In genomic region chr4:141863726-141864280, GRCm38 (mm10) we compare ENCODE assay signal across 21 mouse cellular contexts. TPM values are rescaled to one million over a fixed set of nuclear protein-coding genes. Genes with fewer than 3 reads are reported as not detected.
DNase-seq lines count a peak whose midpoint lies in the region; ATAC-seq and TF ChIP-seq lines count a peak whose summit lies in the region.
"Had no signal": no experiment of that assay in that cellular context is flagged by ENCODE, and none has a peak within 500 bp of the region (broad histone marks: within the 10 kb centered on the region; RNA-seq: fewer than 3 reads in every experiment).

No protein-coding gene starts in this region.

- H3K27ac ChIP-seq in layer of hippocampus, adult 2 months, result peak overlapping the region; percentile 23; the same call in 1 of the 2 replicates
- peak overlapping the region; percentile 55 for H3K27ac ChIP-seq in intestine, postnatal 0 days (ENCODE audit: low read depth, low read length)
- H3K27ac ChIP-seq: embryonic facial prominence, embryonic 13.5 days; forebrain, embryonic 10.5 days; kidney, embryonic 15.5 days; lung, embryonic 15.5 days had no signal

- no peak overlapping the region for H3K9ac ChIP-seq in intestine, postnatal 0 days (ENCODE audit: low read depth, low read length)
- H3K9ac ChIP-seq: kidney, embryonic 15.5 days; lung, embryonic 15.5 days had no signal

- H3K4me3 ChIP-seq in layer of hippocampus, adult 2 months, result no peak overlapping the region
- no peak overlapping the region for H3K4me3 ChIP-seq in intestine, postnatal 0 days (ENCODE audit: low read depth, low read length)
- H3K4me3 ChIP-seq: embryonic facial prominence, embryonic 13.5 days; forebrain, embryonic 10.5 days; kidney, embryonic 15.5 days; lung, embryonic 15.5 days had no signal

- ATAC-seq in intestine, postnatal 0 days, result no peak
- ATAC-seq in erythroid progenitor cell, adult 5-6 weeks (replicated peaks; ENCODE audit: low FRiP score, poor library complexity, severe bottlenecking), result no peak
- ATAC-seq in monocyte, adult 5-6 weeks (replicated peaks; ENCODE audit: insufficient number of reproducible peaks, low FRiP score, low TSS enrichment, poor library complexity, severe bottlenecking), result no peak
- ATAC-seq: midbrain, embryonic 16.5 days; Patski had no signal

- H3K4me2 ChIP-seq in intestine, postnatal 0 days (replicated peaks; ENCODE audit: low read depth), result no peak overlapping the region
- H3K4me2 ChIP-seq: embryonic facial prominence, embryonic 13.5 days; kidney, embryonic 15.5 days; liver, embryonic 11.5 days; lung, embryonic 15.5 days had no signal

- intact Hi-C loops in heart, postnatal 14 days (cut with DNase I), result no loop called here

- peak; percentile 91 for DNase-seq in heart, adult 11 months
- DNase-seq in heart, postnatal 14 days, result no peak
- no peak for DNase-seq in layer of hippocampus, adult 2 months (ENCODE audit: low spot score in 2 of 2)
- DNase-seq in layer of hippocampus, adult 9-11 months, result no peak
- DNase-seq in T-cell, adult 2 months (ENCODE audit: low spot score), result peak; percentile 12
- DNase-seq: cerebellum, postnatal 25 days had no signal

- H3K9me3 ChIP-seq in intestine, postnatal 0 days (ENCODE audit: control insufficient read depth), result no peaks in the 10 kb centered on the region
- H3K9me3 ChIP-seq: embryonic facial prominence, embryonic 13.5 days; forebrain, embryonic 10.5 days; kidney, embryonic 15.5 days; lung, embryonic 15.5 days had no signal

- TF ChIP-seq CTCF in layer of hippocampus, adult 2 months (conservative IDR thresholded peaks at IDR 0.05), result no peak
- TF ChIP-seq CTCF in intestine, postnatal 0 days (IDR thresholded peaks at IDR 0.05; ENCODE audit: low read depth), result no peak

- no peaks in the 10 kb centered on the region for H3K27me3 ChIP-seq in intestine, postnatal 0 days (replicated peaks; ENCODE audit: control insufficient read depth, insufficient read depth, low read length)
- H3K27me3 ChIP-seq: embryonic facial prominence, embryonic 13.5 days; kidney, embryonic 15.5 days; lung, embryonic 15.5 days; Patski had no signal

- H3K36me3 ChIP-seq in intestine, postnatal 0 days (ENCODE audit: control insufficient read depth, insufficient read depth), result peaks cover 31% of the 10 kb centered on the region

- peaks cover 12% of the 10 kb centered on the region; the same call in 1 of the 2 replicates for H3K4me1 ChIP-seq in intestine, postnatal 0 days (replicated peaks; ENCODE audit: control insufficient read depth, insufficient read depth, low read length)

- WGBS in intestine, postnatal 0 days, result 76% methylated on average over 7 of the region's 7 CpGs

RNA-seq across cellular contexts. Expression of gene Efhd2, which starts 10.9 kb away (rescaled TPM):
- 10 to 100 TPM; 22.1 to 22.6 TPM for total RNA-seq in heart, postnatal 14 days (2021)
- total RNA-seq in layer of hippocampus, adult 2 months (2021), result 100 to 1,000 TPM; 139 to 140 TPM
- polyA plus RNA-seq in intestine, postnatal 0 days (2015; fragmentation: Nextera tagmentation; extraction: Ambion mirVana), result 173 and 181 TPM in 2 replicates
- 18.7 and 21.8 TPM in 2 replicates for total RNA-seq in erythroid progenitor cell, adult 5-6 weeks (2015; ENCODE audit: low replicate concordance)
- 11.4 and 18.8 TPM in 2 replicates for total RNA-seq in erythroid progenitor cell, adult 5-6 weeks (2017; ENCODE audit: low replicate concordance)
- total RNA-seq in monocyte, adult 5-6 weeks (2017), result 190 to 273 TPM (median 198 TPM) in 3 replicates

RNA-seq across cellular contexts. Expression of gene Ctrc, which starts 17.6 kb away (rescaled TPM):
- total RNA-seq in heart, postnatal 14 days (2021), result not detected
- total RNA-seq in layer of hippocampus, adult 2 months (2021), result not detected
- polyA plus RNA-seq in intestine, postnatal 0 days (2015; fragmentation: Nextera tagmentation; extraction: Ambion mirVana), result not detected in 2 replicates
- not detected in 2 replicates for total RNA-seq in erythroid progenitor cell, adult 5-6 weeks (2015; ENCODE audit: low replicate concordance)
- total RNA-seq in erythroid progenitor cell, adult 5-6 weeks (2017; ENCODE audit: low replicate concordance), result not detected in 2 replicates
- total RNA-seq in monocyte, adult 5-6 weeks (2017), result not detected in 3 replicates
- total RNA-seq: gastrocnemius, postnatal 4 days; layer of hippocampus, adult 18-20 months; left cerebral cortex, postnatal 14 days had no signal
- polyA plus RNA-seq: embryonic facial prominence, embryonic 13.5 days; forebrain, embryonic 10.5 days; frontal cortex, adult 2 months; kidney, embryonic 15.5 days; liver, embryonic 11.5 days; lung, embryonic 15.5 days; midbrain, embryonic 16.5 days; neural tube, embryonic 14.5 days; Patski had no signal

RNA-seq across cellular contexts. Expression of gene Cela2a, which starts 37.8 kb away (rescaled TPM):
- not detected for total RNA-seq in heart, postnatal 14 days (2021)
- total RNA-seq in layer of hippocampus, adult 2 months (2021), result not detected
- 35.6 and 65.3 TPM in 2 replicates for polyA plus RNA-seq in intestine, postnatal 0 days (2015; fragmentation: Nextera tagmentation; extraction: Ambion mirVana)
- not detected in 2 replicates for total RNA-seq in erythroid progenitor cell, adult 5-6 weeks (2015; ENCODE audit: low replicate concordance)
- not detected in 2 replicates for total RNA-seq in erythroid progenitor cell, adult 5-6 weeks (2017; ENCODE audit: low replicate concordance)
- total RNA-seq in monocyte, adult 5-6 weeks (2017), result not detected in 3 replicates
- total RNA-seq: gastrocnemius, postnatal 4 days; layer of hippocampus, adult 18-20 months; left cerebral cortex, postnatal 14 days had no signal
- polyA plus RNA-seq: embryonic facial prominence, embryonic 13.5 days; forebrain, embryonic 10.5 days; liver, embryonic 11.5 days; lung, embryonic 15.5 days; neural tube, embryonic 14.5 days; Patski had no signal

Comparison
In these comparisons a context has a peak if more than half of its experiments do, and no peak if none do; other contexts are left out.
1. DNase-seq: peak in heart, adult 11 months (single experiment) and T-cell, adult 2 months (single experiment); none in heart, postnatal 14 days (0 of 2), layer of hippocampus, adult 2 months (0 of 2) and layer of hippocampus, adult 9-11 months (single experiment).